Mouse (Mus musculus) lung, adult 2 months (tissue): ENCODE results near the gene Cntnap2.

Experiments used
- CTCF ChIP-seq: fragments of 200-500 bp; IDR thresholded peaks from 2 replicates; pipeline ENCODE4 v1.5.1; 2011; ENCODE audit warnings: mild to moderate bottlenecking, low read length, control low read depth; ENCODE audit not compliant: insufficient read depth
- POLR2A ChIP-seq: fragments of 200-500 bp; IDR thresholded peaks from 2 replicates; pipeline ENCODE4 v1.6.1; 2011; ENCODE audit warnings: low read depth, mild to moderate bottlenecking, control low read depth, low read length, borderline replicate concordance; ENCODE audit errors: extremely low read depth

DNA sequence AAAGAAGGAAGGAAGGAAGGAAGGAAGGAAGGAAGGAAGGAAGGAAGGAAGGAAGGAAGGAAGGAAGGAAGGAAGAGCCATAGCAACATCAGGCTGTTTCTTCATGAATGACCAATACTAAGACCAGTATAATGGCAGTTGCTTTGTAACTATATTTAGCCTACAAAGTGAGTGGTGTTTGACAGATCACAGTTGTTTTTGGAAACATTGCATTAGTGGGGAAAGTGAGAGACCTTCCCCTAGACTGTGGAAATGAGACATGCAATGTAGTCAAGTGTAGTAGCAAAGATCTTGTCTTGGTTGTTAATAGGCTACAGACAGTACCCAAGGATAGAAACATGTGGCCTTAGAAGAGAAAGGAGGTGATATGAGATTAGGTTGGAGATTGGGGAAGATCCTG is 895.6 kb downstream of the Cntnap2 start:
- TF ChIP-seq CTCF (no peak), POLR2A (no peak)
